Mouse (Mus musculus): ENCODE results near the gene Capn2. TPM values are rescaled to one million over a fixed set of nuclear protein-coding genes. Genes with fewer than 3 reads are reported as not detected.

Capn2 gene
- 85.8 TPM for polyA plus RNA-seq (2014; fragmentation: Illumina TruSeq; extraction: RNeasy Lipid Tissue Mini Kit (QIAGEN cat#74804); ENCODE audit: low read depth, low replicate concordance)

DNA sequence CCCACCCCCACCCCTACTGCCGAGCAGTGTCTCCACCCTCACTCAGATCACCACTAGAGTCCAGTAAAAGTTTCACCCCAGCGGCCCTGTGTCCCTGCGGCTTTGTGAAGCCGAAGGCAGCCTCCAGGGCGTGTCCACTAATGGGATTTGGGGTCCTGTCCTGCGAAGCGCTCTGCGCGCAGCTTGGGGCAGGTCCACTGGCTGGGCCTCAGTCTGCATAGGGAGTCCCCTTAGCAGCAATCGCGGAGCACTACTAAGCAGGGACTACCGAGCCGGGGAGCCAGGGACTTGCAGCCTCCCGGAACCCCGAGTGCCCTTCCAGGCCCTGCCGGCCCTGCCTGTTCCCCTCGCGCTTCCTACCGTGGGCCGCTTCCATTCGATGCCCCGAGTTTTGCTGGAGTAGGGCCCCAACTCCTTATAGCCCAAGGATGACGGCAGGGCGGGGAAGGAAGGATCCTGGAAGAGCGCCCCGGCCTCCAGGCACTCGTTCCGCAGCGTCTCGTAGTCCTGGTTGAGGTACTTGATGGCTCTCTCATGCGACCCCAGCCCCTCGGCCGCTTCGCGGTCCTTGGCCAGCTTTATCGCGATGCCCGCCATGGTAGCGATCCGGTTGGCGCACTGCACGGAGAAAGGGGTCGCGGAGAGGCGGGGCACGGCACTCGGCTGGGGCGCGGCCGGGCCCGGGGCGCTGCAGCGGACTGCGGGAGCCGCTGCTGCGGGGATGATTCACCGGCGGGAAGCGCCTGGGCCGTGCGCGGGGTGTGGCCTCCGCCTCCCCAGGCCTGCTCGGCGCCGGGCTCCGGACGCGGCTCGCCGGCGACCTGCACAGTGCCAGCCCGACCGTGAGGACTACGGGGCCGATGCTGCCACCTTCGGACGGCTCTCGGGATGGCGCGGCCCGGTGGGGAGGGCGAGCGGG, at the start of gene Capn2:
TSS of gene Capn2 (minus strand) at position 851 of the 919 bp plus-strand sequence.

DNA sequence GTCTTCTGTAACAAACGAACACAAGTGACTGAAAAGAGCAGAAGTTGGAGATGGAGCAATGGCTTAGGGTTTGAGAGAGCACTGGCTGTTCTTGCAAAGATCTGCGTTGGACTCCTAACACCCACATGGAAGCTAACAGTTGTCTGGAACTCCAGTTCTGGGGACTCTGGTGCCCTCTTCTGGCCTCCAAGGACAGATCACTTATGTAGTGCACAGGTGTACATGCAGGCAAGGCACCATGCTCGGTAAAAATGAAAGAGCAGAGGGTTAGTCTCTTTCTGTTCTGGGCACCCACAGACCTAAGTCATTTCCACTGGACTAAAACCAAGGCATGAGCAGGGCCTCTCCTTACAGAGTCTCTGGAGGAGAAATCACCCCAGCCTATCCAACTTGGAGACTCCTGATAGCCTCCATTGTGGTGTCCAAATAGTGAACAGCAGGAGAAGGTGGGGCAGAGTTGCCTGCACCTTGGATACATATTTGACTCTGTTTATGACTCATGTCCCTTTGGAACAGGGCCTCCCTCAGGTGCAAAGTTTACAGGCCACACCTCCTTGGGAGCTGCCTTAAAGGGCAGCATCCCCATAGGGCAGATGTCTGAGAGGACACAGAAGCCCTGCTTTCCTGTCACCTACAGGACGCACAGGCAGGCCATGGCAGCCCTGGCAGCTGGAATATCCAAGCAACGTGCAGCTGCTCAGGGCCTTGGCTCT, 47.2 kb upstream of the Capn2 start, which contains the start of gene Capn8:
TSS of gene Capn8 (plus strand) at position 600 of the 713 bp plus-strand sequence.

Other genes with a start within 250 kb of the Capn2 start
- 82.4 TPM for gene Degs1, start 234.8 kb downstream of the Capn2 start, polyA plus RNA-seq (2014; fragmentation: Illumina TruSeq; extraction: RNeasy Lipid Tissue Mini Kit (QIAGEN cat#74804); ENCODE audit: low read depth, low replicate concordance)
- gene Fbxo28, start 176.0 kb downstream of the Capn2 start, polyA plus RNA-seq (2014; fragmentation: Illumina TruSeq; extraction: RNeasy Lipid Tissue Mini Kit (QIAGEN cat#74804); ENCODE audit: low read depth, low replicate concordance), result 29.9 TPM
- gene Trp53bp2, start 108.4 kb downstream of the Capn2 start, polyA plus RNA-seq (2014; fragmentation: Illumina TruSeq; extraction: RNeasy Lipid Tissue Mini Kit (QIAGEN cat#74804); ENCODE audit: low read depth, low replicate concordance), result 13.5 TPM
- gene Capn8, start 47.4 kb upstream of the Capn2 start, polyA plus RNA-seq (2014; fragmentation: Illumina TruSeq; extraction: RNeasy Lipid Tissue Mini Kit (QIAGEN cat#74804); ENCODE audit: low read depth, low replicate concordance), result 16.5 TPM
- gene Ccdc185, start 231.6 kb upstream of the Capn2 start, polyA plus RNA-seq (2014; fragmentation: Illumina TruSeq; extraction: RNeasy Lipid Tissue Mini Kit (QIAGEN cat#74804); ENCODE audit: low read depth, low replicate concordance), result not detected
- not detected for gene Susd4, start 246.3 kb upstream of the Capn2 start, polyA plus RNA-seq (2014; fragmentation: Illumina TruSeq; extraction: RNeasy Lipid Tissue Mini Kit (QIAGEN cat#74804); ENCODE audit: low read depth, low replicate concordance)